Mouse (Mus musculus): ENCODE measurements at regions not wholly inside any gene's neighbourhood (a gene's known extent, or its start where the extent isn't known, plus 50 kb on each side); places are given as distances from the start of the nearest gene placed in this dataset.

GRCm38 (mm10) chr1:128798721-128799120 is 206.6 kb upstream of the Cxcr4 start:
- H3K27ac ChIP-seq (ENCODE audit: insufficient read depth, low read length): no peak overlapping the region
- no peaks in the 10 kb centered on the region for H3K4me1 ChIP-seq (ENCODE audit: control insufficient read depth, insufficient read depth, low read length)
- H3K4me3 ChIP-seq (ENCODE audit: insufficient read depth, low read length): no peak overlapping the region
- TF ChIP-seq POLR2A (IDR thresholded peaks at IDR 0.05; ENCODE audit: extremely low read depth, insufficient read depth, low read length): no peak
- no peak for TF ChIP-seq CTCF (IDR thresholded peaks at IDR 0.05; ENCODE audit: extremely low read depth, insufficient read depth, low read length)

DNA sequence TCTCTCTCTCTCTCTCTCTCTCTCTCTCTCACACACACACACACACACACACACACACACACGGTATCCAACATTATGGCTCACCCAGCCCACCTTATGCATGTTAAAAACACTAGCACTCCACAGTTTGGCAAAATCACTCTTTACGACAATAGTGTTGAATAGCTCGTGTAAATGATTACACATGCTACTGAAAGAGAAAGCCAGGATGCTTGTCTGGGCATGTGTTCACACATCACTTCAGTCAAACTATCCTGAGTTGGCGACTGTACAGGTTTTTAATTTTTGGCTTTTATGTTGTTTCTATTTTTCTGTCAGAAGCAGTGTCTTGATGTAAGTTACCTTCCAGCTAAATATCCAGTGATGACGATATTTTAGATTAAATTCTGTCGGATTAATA is 203.6 kb upstream of the Cxcr4 start:
- no peak overlapping the region for H3K27ac ChIP-seq (ENCODE audit: insufficient read depth, low read length)
- H3K4me3 ChIP-seq (ENCODE audit: insufficient read depth, low read length): no peak overlapping the region
- H3K4me1 ChIP-seq (ENCODE audit: control insufficient read depth, insufficient read depth, low read length): no peaks in the 10 kb centered on the region
- TF ChIP-seq CTCF (IDR thresholded peaks at IDR 0.05; ENCODE audit: extremely low read depth, insufficient read depth, low read length): no peak
- TF ChIP-seq POLR2A (IDR thresholded peaks at IDR 0.05; ENCODE audit: extremely low read depth, insufficient read depth, low read length): no peak

GRCm38 (mm10) chr1:128790881-128791280 is 198.8 kb upstream of the Cxcr4 start:
- no peaks in the 10 kb centered on the region for H3K4me1 ChIP-seq (ENCODE audit: control insufficient read depth, insufficient read depth, low read length)
- no peak overlapping the region for H3K4me3 ChIP-seq (ENCODE audit: insufficient read depth, low read length)
- TF ChIP-seq POLR2A (IDR thresholded peaks at IDR 0.05; ENCODE audit: extremely low read depth, insufficient read depth, low read length): no peak
- no peak for TF ChIP-seq CTCF (IDR thresholded peaks at IDR 0.05; ENCODE audit: extremely low read depth, insufficient read depth, low read length)
- H3K27ac ChIP-seq (ENCODE audit: insufficient read depth, low read length): no peak overlapping the region

GRCm38 (mm10) chr1:128789567-128790335 is 197.7 kb upstream of the Cxcr4 start:
- no peak overlapping the region for H3K27ac ChIP-seq (ENCODE audit: insufficient read depth, low read length)
- H3K4me3 ChIP-seq (ENCODE audit: insufficient read depth, low read length): no peak overlapping the region
- TF ChIP-seq CTCF (IDR thresholded peaks at IDR 0.05; ENCODE audit: extremely low read depth, insufficient read depth, low read length): no peak
- no peak for TF ChIP-seq POLR2A (IDR thresholded peaks at IDR 0.05; ENCODE audit: extremely low read depth, insufficient read depth, low read length)
- H3K4me1 ChIP-seq (ENCODE audit: control insufficient read depth, insufficient read depth, low read length): no peaks in the 10 kb centered on the region

- H3K4me1 ChIP-seq (ENCODE audit: control insufficient read depth, insufficient read depth, low read length): no peaks in the 10 kb centered on the region
- H3K4me3 ChIP-seq (ENCODE audit: insufficient read depth, low read length): no peak overlapping the region
- no peak for TF ChIP-seq CTCF (IDR thresholded peaks at IDR 0.05; ENCODE audit: extremely low read depth, insufficient read depth, low read length)
- TF ChIP-seq POLR2A (IDR thresholded peaks at IDR 0.05; ENCODE audit: extremely low read depth, insufficient read depth, low read length): no peak
- no peak overlapping the region for H3K27ac ChIP-seq (ENCODE audit: insufficient read depth, low read length)
These were observed 196.1 kb upstream of the Cxcr4 start for GRCm38 (mm10) chr1:128788227-128788626.

- Histone ChIP-seq H3K27ac (ENCODE audit: insufficient read depth, low read length) (no peak overlapping the region), H3K4me3 (ENCODE audit: insufficient read depth, low read length) (no peak overlapping the region), H3K4me1 (ENCODE audit: control insufficient read depth, insufficient read depth, low read length) (no peaks in the 10 kb centered on the region)
- no peak for TF ChIP-seq CTCF (IDR thresholded peaks at IDR 0.05; ENCODE audit: extremely low read depth, insufficient read depth, low read length)
- no peak for TF ChIP-seq POLR2A (IDR thresholded peaks at IDR 0.05; ENCODE audit: extremely low read depth, insufficient read depth, low read length)
These were observed 195.0 kb upstream of the Cxcr4 start for GRCm38 (mm10) chr1:128786941-128787569.

- TF ChIP-seq POLR2A (IDR thresholded peaks at IDR 0.05; ENCODE audit: extremely low read depth, insufficient read depth, low read length) (no peak), CTCF (IDR thresholded peaks at IDR 0.05; ENCODE audit: extremely low read depth, insufficient read depth, low read length) (no peak)
- peaks cover 1% of the 10 kb centered on the region; the same call in 1 of the 2 replicates for H3K4me1 ChIP-seq (ENCODE audit: control insufficient read depth, insufficient read depth, low read length)
- H3K4me3 ChIP-seq (ENCODE audit: insufficient read depth, low read length): no peak overlapping the region
- H3K27ac ChIP-seq (ENCODE audit: insufficient read depth, low read length): no peak overlapping the region
These were observed 190.2 kb upstream of the Cxcr4 start for GRCm38 (mm10) chr1:128782286-128782685.

GRCm38 (mm10) chr1:128781871-128782270 is 189.8 kb upstream of the Cxcr4 start:
- no peak for TF ChIP-seq CTCF (IDR thresholded peaks at IDR 0.05; ENCODE audit: extremely low read depth, insufficient read depth, low read length)
- no peak for TF ChIP-seq POLR2A (IDR thresholded peaks at IDR 0.05; ENCODE audit: extremely low read depth, insufficient read depth, low read length)
- Histone ChIP-seq H3K4me3 (ENCODE audit: insufficient read depth, low read length) (no peak overlapping the region), H3K4me1 (ENCODE audit: control insufficient read depth, insufficient read depth, low read length) (peaks cover 1% of the 10 kb centered on the region; the same call in 1 of the 2 replicates), H3K27ac (ENCODE audit: insufficient read depth, low read length) (no peak overlapping the region)

DNA sequence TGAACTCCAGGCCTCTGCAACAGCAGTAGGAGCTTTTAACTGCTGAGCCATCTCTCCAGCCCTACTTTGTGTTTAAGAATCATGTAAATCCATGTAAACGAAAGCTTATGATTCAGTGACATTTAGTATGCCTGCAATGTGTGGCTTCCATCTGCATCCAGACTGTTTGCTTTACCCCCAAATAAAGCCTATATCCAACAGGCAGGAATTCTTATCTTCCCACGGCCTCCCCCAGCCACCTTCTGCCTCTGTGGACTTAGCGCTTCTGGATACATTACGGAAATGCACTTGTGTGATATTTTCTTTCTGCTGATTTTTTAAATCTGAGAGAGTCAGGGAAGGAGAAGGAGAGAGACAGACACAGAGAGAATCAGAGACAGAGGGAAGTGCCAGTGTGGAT is 189.2 kb upstream of the Cxcr4 start:
- TF ChIP-seq CTCF (IDR thresholded peaks at IDR 0.05; ENCODE audit: extremely low read depth, insufficient read depth, low read length) (no peak), POLR2A (IDR thresholded peaks at IDR 0.05; ENCODE audit: extremely low read depth, insufficient read depth, low read length) (no peak)
- Histone ChIP-seq H3K4me3 (ENCODE audit: insufficient read depth, low read length) (no peak overlapping the region), H3K4me1 (ENCODE audit: control insufficient read depth, insufficient read depth, low read length) (peaks cover 1% of the 10 kb centered on the region; the same call in 1 of the 2 replicates), H3K27ac (ENCODE audit: insufficient read depth, low read length) (no peak overlapping the region)
